Mouse (Mus musculus) spleen, adult 2 months (tissue): ENCODE data around the gene Prame. TPM values are rescaled to one million over a fixed set of nuclear protein-coding genes. Genes with fewer than 3 reads are reported as not detected.
"Not testable (repeated sequence)": the region's sequence is repeated elsewhere in the genome, so short reads cannot be mapped to it uniquely, and the experiment has no call there.

Source experiments
- DNase-seq, 2 experiments: peaks; one replicate each; pipeline versions ENCODE4 v3.0.0 to v3.0.0-alpha.2; 2012 to 2021; ENCODE audit warnings: low spot score in 2 of 2, low read depth in 1 of 2
- H3K27ac ChIP-seq: fragments of 200-500 bp; 2 replicates; pipeline ENCODE4 v1.5.1; 2012; ENCODE audit warnings: low read length, inconsistent platforms; ENCODE audit not compliant: insufficient read depth
- H3K27me3 ChIP-seq: fragments of 200-500 bp; 2 replicates; pipeline ENCODE4 v1.6.1; 2012; ENCODE audit warnings: mild to moderate bottlenecking, moderate library complexity, low read length, inconsistent platforms; ENCODE audit not compliant: control insufficient read depth, insufficient read depth
- H3K36me3 ChIP-seq: fragments of 200-500 bp; 2 replicates; pipeline ENCODE4 v1.6.1; 2012; ENCODE audit warnings: mild to moderate bottlenecking, low read length, inconsistent platforms; ENCODE audit not compliant: control insufficient read depth, insufficient read depth
- H3K4me1 ChIP-seq: fragments of 200-500 bp; 2 replicates; pipeline ENCODE4 v1.6.1; 2011; ENCODE audit warnings: inconsistent platforms; ENCODE audit not compliant: control insufficient read depth, insufficient read depth, insufficient read length
- H3K4me3 ChIP-seq: fragments of 200-500 bp; 2 replicates; pipeline ENCODE4 v1.5.1; 2011; ENCODE audit warnings: mild to moderate bottlenecking, inconsistent platforms; ENCODE audit not compliant: insufficient read depth, insufficient read length; ENCODE audit errors: extremely low read depth
- CTCF ChIP-seq: fragments of 200-500 bp; IDR thresholded peaks from 2 replicates; pipeline ENCODE4 v1.5.1; 2011; ENCODE audit warnings: mild to moderate bottlenecking, inconsistent platforms; ENCODE audit not compliant: insufficient read depth, insufficient read length, insufficient replicate concordance; ENCODE audit errors: extremely low read depth
- POLR2A ChIP-seq: fragments of 200-500 bp; IDR thresholded peaks from 2 replicates; pipeline ENCODE4 v1.6.1; 2011; ENCODE audit warnings: low read depth, low read length, inconsistent platforms
- WGBS: fragments of 180-500 bp; shearing (Covaris S2); methylation state at CpG from one replicate; pipeline ENCODE4 v1.1.7; 2018; 5-methylcytosine and 5-hydroxymethylcytosine counted together
- polyA plus RNA-seq: library from polyadenylated mRNA; depleted of rRNA; stranded (reverse); fragments of >200 nt; gene quantifications from 2 replicates; pipeline ENCODE4 v1.2.3, GENCODE M21; 2012; rRNA removed

Gene Prame
- polyA plus RNA-seq, result not detected in 2 replicates

- no peak for DNase-seq
- H3K27me3 ChIP-seq, result no peaks in the 10 kb centered on the region
- no peaks in the 10 kb centered on the region for H3K4me1 ChIP-seq
- TF ChIP-seq POLR2A, result no peak
- TF ChIP-seq CTCF, result no peak
- H3K4me3 ChIP-seq, result no peak within 1 kb of the TSS
- H3K27ac ChIP-seq, result no peak within 1 kb of the TSS
- H3K36me3 ChIP-seq, result no peaks in the 10 kb centered on the region
- 88% methylated on average over 11 of the region's 11 CpGs for WGBS
These were observed at the start of gene Prame for GRCm38 (mm10) chrX:135627605-135628004. Gene Prame (minus strand): TSS chrX:135627705.

- H3K27me3 ChIP-seq, result no peaks in the 10 kb centered on the region
- no peaks in the 10 kb centered on the region for H3K36me3 ChIP-seq
- H3K4me3 ChIP-seq, result no peak overlapping the region
- H3K4me1 ChIP-seq, result no peaks in the 10 kb centered on the region
- DNase-seq, result no peak
- no peak for TF ChIP-seq CTCF
- no peak for TF ChIP-seq POLR2A
- no peak overlapping the region for H3K27ac ChIP-seq
- 45% methylated on average over 9 of the region's 9 CpGs for WGBS
These were observed 24.8 kb upstream of the Prame start for GRCm38 (mm10) chrX:135652173-135652772.

- H3K36me3 ChIP-seq, DNase-seq, H3K4me3 ChIP-seq, H3K27ac ChIP-seq, H3K27me3 ChIP-seq, H3K4me1 ChIP-seq: not testable (repeated sequence)
- WGBS, result 65% methylated on average over 3 of the region's 3 CpGs
- peak; percentile 11; the same call in 1 of the 2 replicates for TF ChIP-seq CTCF
These were observed 26.0 kb downstream of the Prame start for GRCm38 (mm10) chrX:135601298-135602029.

- 70% methylated on average over 2 of the region's 2 CpGs for WGBS
- H3K27ac ChIP-seq, result no peak within 1 kb of the TSS
- TF ChIP-seq POLR2A, result no peak
- TF ChIP-seq CTCF, result no peak
- H3K27me3 ChIP-seq, result no peaks in the 10 kb centered on the region
- no peaks in the 10 kb centered on the region for H3K4me1 ChIP-seq
- DNase-seq, result no peak
- no peaks in the 10 kb centered on the region for H3K36me3 ChIP-seq
- no peak within 1 kb of the TSS for H3K4me3 ChIP-seq
These were observed 28.8 kb downstream of the Prame start, which contains the start of gene Nxf7 for GRCm38 (mm10) chrX:135598677-135599076. Gene Nxf7 (minus strand): TSS chrX:135598777.

- Histone ChIP-seq H3K4me3 (no peak overlapping the region), H3K27ac (no peak overlapping the region), H3K36me3 (no peaks in the 10 kb centered on the region), H3K27me3 (no peaks in the 10 kb centered on the region), H3K4me1 (no peaks in the 10 kb centered on the region)
- TF ChIP-seq POLR2A (no peak), CTCF (no peak)
- no peak for DNase-seq
- 87% methylated on average over 13 of the region's 13 CpGs for WGBS
These were observed 29.4 kb downstream of the Prame start for GRCm38 (mm10) chrX:135598096-135598495.

GRCm38 (mm10) chrX:135576412-135576811, 51.1 kb downstream of the Prame start:
- H3K4me3 ChIP-seq, result no peak overlapping the region
- H3K4me1 ChIP-seq, result no peaks in the 10 kb centered on the region
- no peak for DNase-seq
- H3K36me3 ChIP-seq, result no peaks in the 10 kb centered on the region
- no peak for TF ChIP-seq CTCF
- TF ChIP-seq POLR2A, result no peak
- WGBS, result 92% methylated on average over 1 of the region's 1 CpGs
- H3K27ac ChIP-seq, result no peak overlapping the region
- H3K27me3 ChIP-seq, result no peaks in the 10 kb centered on the region

GRCm38 (mm10) chrX:135574958-135575628, 52.4 kb downstream of the Prame start:
- H3K27ac ChIP-seq, DNase-seq, H3K4me1 ChIP-seq, H3K36me3 ChIP-seq, H3K4me3 ChIP-seq, H3K27me3 ChIP-seq: not testable (repeated sequence)
- WGBS, result 59% methylated on average over 9 of the region's 9 CpGs

GRCm38 (mm10) chrX:135574261-135574957, 53.1 kb downstream of the Prame start:
- DNase-seq, H3K27me3 ChIP-seq, H3K4me3 ChIP-seq, H3K36me3 ChIP-seq, H3K27ac ChIP-seq, H3K4me1 ChIP-seq: not testable (repeated sequence)
- WGBS, result 57% methylated on average over 8 of the region's 8 CpGs
